Mouse (Mus musculus) embryonic stem cell, embryonic (primary cell): ENCODE results near the gene Abcg1.

ENCODE experiments used
- CTCF ChIA-PET, 4 experiments: fragments of 300-600 bp in 2 of 4; fragments of 350-600 bp in 2 of 4; sonication (Branson Sonifier 250); formaldehyde crosslinking; loops; one replicate each; lab custom pipeline; 2022; ENCODE audit warnings: inconsistent platforms in 2 of 4; lab: Charles Lee
- POLR2A ChIA-PET, 4 experiments: fragments of 300-600 bp in 2 of 4; fragments of 350-600 bp in 2 of 4; sonication (Branson Sonifier 250); formaldehyde crosslinking; loops; one replicate each; lab custom pipeline; 2022; ENCODE audit warnings: antibody characterized with exemption in 4 of 4, inconsistent platforms in 1 of 4; lab: Charles Lee

The Abcg1 gene

GRCm38 (mm10) chr17:31057151-31057890 is at the start of gene Abcg1:
Gene Abcg1 (plus strand): TSS chr17:31057675.
- ChIA-PET CTCF (interaction anchor here (0.6 to 2.2 kb wide), 37 partner anchors 9 to 471 kb away, joined by 3 to 15 read pairs (median 4); no protein-coding TSS in a partner anchor), POLR2A (interaction anchor here in 3 of 4 experiments (0.5 to 4.1 kb wide), 46 partner anchors 9 to 751 kb away, joined by 3 to 20 read pairs (median 4); partner anchors contain the start of genes Cbs (in 1 of the 3), Pknox1 (in 1 of the 3) and Rsph1 (in 1 of the 3))

- ChIA-PET POLR2A (interaction anchor here in 1 of 4 experiments (0.6 kb wide), 1 partner anchor 112 kb away, joined by 6 read pairs; no protein-coding TSS in a partner anchor), CTCF (interaction anchor here in 2 of 4 experiments (0.5 to 0.6 kb wide), 3 partner anchors 116 to 1520 kb away, joined by 3 read pairs; no protein-coding TSS in a partner anchor)
Measured at GRCm38 (mm10) chr17:31008416-31008815, 49.1 kb upstream of the Abcg1 start.

- POLR2A ChIA-PET, result interaction anchor here in 2 of 4 experiments (0.5 to 1.0 kb wide), 4 partner anchors 11 to 196 kb away, joined by 3 to 7 read pairs (median 4); partner anchors contain the start of gene Abcg1 (in 1 of the 2)
- CTCF ChIA-PET, result interaction anchor here (0.5 to 2.6 kb wide), 45 partner anchors 7 to 1297 kb away, joined by 3 to 25 read pairs (median 4); partner anchors contain the start of gene Abcg1 (in 1 of the 4)
Measured at GRCm38 (mm10) chr17:31011551-31012394, 45.7 kb upstream of the Abcg1 start.

GRCm38 (mm10) chr17:31018267-31018666 is 39.2 kb upstream of the Abcg1 start:
- ChIA-PET POLR2A (interaction anchor here in 3 of 4 experiments (0.6 to 1.1 kb wide), 5 partner anchors 22 to 360 kb away, joined by 3 to 7 read pairs (median 4); no protein-coding TSS in a partner anchor), CTCF (interaction anchor here (0.6 to 5.7 kb wide), 46 partner anchors 7 to 1881 kb away, joined by 3 to 79 read pairs (median 4); partner anchors contain the start of genes Abcg1 (in 1 of the 4) and Glp1r (in 1 of the 4))

GRCm38 (mm10) chr17:31019505-31019904 is 38.0 kb upstream of the Abcg1 start:
- CTCF ChIA-PET, result interaction anchor here (0.5 to 5.7 kb wide), 36 partner anchors 8 to 1048 kb away, joined by 3 to 79 read pairs (median 6); partner anchors contain the start of gene Abcg1 (in 2 of the 4)

DNA sequence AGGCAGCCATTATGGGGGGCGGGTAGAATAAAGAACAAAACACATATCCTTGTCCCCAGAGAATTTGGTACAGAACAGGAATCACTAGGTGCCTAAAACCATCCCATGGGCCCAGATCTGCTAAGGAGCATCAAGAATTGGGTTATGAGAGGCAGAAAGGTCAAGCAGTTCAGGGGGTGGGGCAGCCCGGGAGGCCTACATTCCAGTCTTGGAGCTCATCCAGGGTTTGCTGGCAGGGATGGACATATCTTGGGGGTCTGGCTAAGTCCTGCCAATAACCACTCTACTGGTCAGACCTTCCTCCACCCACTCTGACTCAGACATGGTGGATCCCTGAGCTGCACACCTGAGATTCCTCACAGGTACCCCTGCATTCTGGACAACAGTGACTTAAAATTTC is 37.4 kb upstream of the Abcg1 start:
- POLR2A ChIA-PET, result interaction anchor here in 1 of 4 experiments (1.8 to 2.0 kb wide), 2 partner anchors 13 to 37 kb away, joined by 6 to 7 read pairs; partner anchors contain the start of gene Abcg1
- CTCF ChIA-PET, result interaction anchor here (0.5 to 5.7 kb wide), 26 partner anchors 9 to 472 kb away, joined by 3 to 79 read pairs (median 5); partner anchors contain the start of gene Abcg1 (in 2 of the 4)

More at GRCm38 (mm10) chr17:31019505-31019904, 38.0 kb upstream of the Abcg1 start:
- POLR2A ChIA-PET, result interaction anchor here in 2 of 4 experiments (0.5 to 2.0 kb wide), 3 partner anchors 14 to 335 kb away, joined by 6 to 7 read pairs (median 7); partner anchors contain the start of gene Abcg1 (in 1 of the 2)

DNA sequence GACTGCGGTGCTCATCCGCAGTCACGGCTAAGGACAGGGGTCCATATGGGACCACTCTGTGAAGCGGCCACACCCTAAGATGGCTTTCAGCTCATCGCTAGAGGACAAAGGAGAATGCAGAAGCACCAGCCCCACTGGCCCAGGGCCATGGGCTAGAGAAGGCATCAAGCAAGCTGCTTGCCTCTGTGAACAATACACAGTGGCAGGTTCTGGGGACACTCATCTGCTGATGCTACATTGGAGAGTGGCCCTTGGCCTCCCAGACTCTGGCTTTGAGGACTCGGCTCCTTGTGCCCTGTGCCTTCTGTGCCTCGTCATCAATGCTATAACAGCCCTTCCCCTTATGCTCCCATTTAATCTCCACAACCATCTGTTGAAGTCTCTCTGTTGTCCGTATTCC is 36.2 kb upstream of the Abcg1 start:
- ChIA-PET CTCF (interaction anchor here in 3 of 4 experiments (0.8 to 5.7 kb wide), 6 partner anchors 10 to 101 kb away, joined by 3 to 79 read pairs (median 18); partner anchors contain the start of gene Abcg1 (in 1 of the 3)), POLR2A (interaction anchor here in 3 of 4 experiments (0.7 to 2.0 kb wide), 5 partner anchors 10 to 124 kb away, joined by 3 to 7 read pairs (median 3); partner anchors contain the start of gene Abcg1 (in 2 of the 3))

- POLR2A ChIA-PET, result no interaction called here
- CTCF ChIA-PET, result no interaction called here
Measured at GRCm38 (mm10) chr17:31024125-31024781, 33.2 kb upstream of the Abcg1 start.

- CTCF ChIA-PET, result no interaction called here
- POLR2A ChIA-PET, result no interaction called here
Measured at GRCm38 (mm10) chr17:31024782-31025125, 32.7 kb upstream of the Abcg1 start.

GRCm38 (mm10) chr17:31026986-31027385 is 30.5 kb upstream of the Abcg1 start:
- POLR2A ChIA-PET, result interaction anchor here in 3 of 4 experiments (0.6 to 1.7 kb wide), 6 partner anchors 30 to 272 kb away, joined by 3 to 8 read pairs (median 4); partner anchors contain the start of gene Abcg1 (in 3 of the 3)
- CTCF ChIA-PET, result interaction anchor here in 3 of 4 experiments (0.5 to 3.2 kb wide), 5 partner anchors 93 to 182 kb away, joined by 3 to 8 read pairs (median 4); no protein-coding TSS in a partner anchor

GRCm38 (mm10) chr17:31027723-31028122 is 29.8 kb upstream of the Abcg1 start:
- ChIA-PET POLR2A (interaction anchor here in 3 of 4 experiments (0.6 to 1.5 kb wide), 4 partner anchors 30 to 468 kb away, joined by 3 to 8 read pairs (median 4); partner anchors contain the start of gene Abcg1 (in 1 of the 3)), CTCF (interaction anchor here in 3 of 4 experiments (0.7 to 3.2 kb wide), 3 partner anchors 92 to 157 kb away, joined by 3 to 8 read pairs (median 3); no protein-coding TSS in a partner anchor)

GRCm38 (mm10) chr17:31028821-31029370 is 28.6 kb upstream of the Abcg1 start:
- ChIA-PET POLR2A (interaction anchor here in 2 of 4 experiments (0.6 to 1.5 kb wide), 4 partner anchors 12 to 315 kb away, joined by 3 to 6 read pairs (median 3); partner anchors contain the start of gene Abcg1 (in 1 of the 2)), CTCF (interaction anchor here (0.7 to 3.2 kb wide), 7 partner anchors 10 to 513 kb away, joined by 3 to 10 read pairs (median 4); no protein-coding TSS in a partner anchor)

DNA sequence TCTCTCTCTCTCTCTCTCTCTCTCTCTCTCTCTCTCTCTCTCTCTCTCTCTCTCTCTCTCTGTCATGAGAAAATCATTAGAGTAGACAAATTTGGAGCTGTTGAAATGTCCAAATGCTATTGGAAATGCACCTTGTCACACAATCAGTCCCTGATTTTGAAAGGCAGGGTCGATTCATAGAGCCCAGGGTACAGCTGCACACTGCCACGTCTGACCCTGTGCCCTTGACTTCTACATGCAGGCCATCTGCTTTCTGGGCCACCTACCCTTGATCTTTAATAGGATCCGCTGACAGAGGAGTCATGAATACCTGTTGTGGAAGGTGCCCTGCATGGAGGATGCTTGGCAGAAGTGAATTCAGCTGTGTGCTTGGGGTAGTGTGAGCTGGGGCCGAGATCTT is 28.1 kb upstream of the Abcg1 start:
- ChIA-PET CTCF (interaction anchor here (0.6 to 1.4 kb wide), 8 partner anchors 28 to 513 kb away, joined by 3 to 10 read pairs (median 4); partner anchors contain the start of gene Abcg1 (in 1 of the 4)), POLR2A (interaction anchor here in 2 of 4 experiments (0.6 to 1.5 kb wide), 5 partner anchors 11 to 315 kb away, joined by 3 to 6 read pairs (median 3); partner anchors contain the start of gene Abcg1 (in 1 of the 2))

- POLR2A ChIA-PET, result interaction anchor here in 2 of 4 experiments (1.2 to 2.8 kb wide), 4 partner anchors 12 to 214 kb away, joined by 3 to 17 read pairs (median 11); partner anchors contain the start of gene Abcg1 (in 2 of the 2)
Measured at GRCm38 (mm10) chr17:31032341-31032740, 25.1 kb upstream of the Abcg1 start.

GRCm38 (mm10) chr17:31033251-31033650 is 24.2 kb upstream of the Abcg1 start:
- CTCF ChIA-PET, result interaction anchor here (0.5 to 2.9 kb wide), 7 partner anchors 13 to 492 kb away, joined by 3 to 20 read pairs (median 4); partner anchors contain the start of gene Abcg1 (in 1 of the 4)
- POLR2A ChIA-PET, result interaction anchor here in 2 of 4 experiments (0.8 to 2.8 kb wide), 7 partner anchors 13 to 231 kb away, joined by 3 to 17 read pairs (median 4); partner anchors contain the start of gene Abcg1 (in 2 of the 2)

More at GRCm38 (mm10) chr17:31032341-31032740, 25.1 kb upstream of the Abcg1 start:
- CTCF ChIA-PET, result interaction anchor here in 1 of 4 experiments (1.0 to 2.9 kb wide), 2 partner anchors 13 to 264 kb away, joined by 3 to 20 read pairs; no protein-coding TSS in a partner anchor
